Mouse (Mus musculus): ENCODE measurements around the gene Dlx2.

Dlx2 gene

DNA sequence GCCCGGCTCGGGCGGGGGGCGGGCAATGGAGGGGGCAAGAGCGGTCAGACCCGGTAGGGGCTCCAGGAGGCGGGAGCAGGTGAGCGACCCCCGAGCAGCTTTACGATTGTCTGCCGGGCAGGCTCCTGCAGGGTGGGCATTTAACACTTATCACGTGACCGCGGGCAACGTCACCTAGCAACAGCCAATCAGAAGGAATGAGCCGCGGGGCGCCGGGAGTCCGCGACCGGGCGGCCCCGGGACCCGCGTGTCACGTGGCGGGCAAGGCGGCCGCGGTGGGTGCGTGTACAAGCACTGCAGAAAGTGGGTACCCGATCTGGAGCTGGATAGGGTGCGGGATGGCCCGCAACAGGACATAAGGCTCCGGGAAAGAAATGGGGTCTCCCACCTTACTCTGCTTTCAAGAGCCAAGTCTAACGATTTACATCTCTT lies at the start of gene Dlx2:
Gene Dlx2 (minus strand): TSS at position 115 of the 432 bp plus-strand sequence.
- DNase-seq = no peak

DNA sequence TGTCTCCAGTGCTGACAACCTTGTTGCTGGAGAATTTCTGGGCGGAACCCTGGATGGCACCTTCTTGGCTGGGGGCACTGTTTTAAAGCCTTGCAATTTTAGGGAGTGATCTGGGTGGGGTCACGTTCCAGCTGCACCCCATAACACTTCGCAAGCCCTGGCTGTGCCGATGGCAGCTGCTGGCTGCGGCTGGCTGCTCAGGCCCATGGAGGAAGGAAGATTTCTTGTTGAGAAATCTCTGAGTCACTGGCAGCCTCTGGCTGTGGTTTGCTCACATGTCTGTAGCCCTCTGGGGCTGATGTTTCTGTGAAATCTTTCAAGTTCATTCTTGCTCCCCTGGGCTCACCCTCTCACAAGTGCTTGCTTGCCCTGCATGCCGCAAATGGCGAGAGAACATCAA lies 47.9 kb upstream of the Dlx2 start:
- DNase-seq = no peak

- DNase-seq = no peak
Observed at GRCm38 (mm10) chr2:71589114-71589513, 42.6 kb upstream of the Dlx2 start.

DNA sequence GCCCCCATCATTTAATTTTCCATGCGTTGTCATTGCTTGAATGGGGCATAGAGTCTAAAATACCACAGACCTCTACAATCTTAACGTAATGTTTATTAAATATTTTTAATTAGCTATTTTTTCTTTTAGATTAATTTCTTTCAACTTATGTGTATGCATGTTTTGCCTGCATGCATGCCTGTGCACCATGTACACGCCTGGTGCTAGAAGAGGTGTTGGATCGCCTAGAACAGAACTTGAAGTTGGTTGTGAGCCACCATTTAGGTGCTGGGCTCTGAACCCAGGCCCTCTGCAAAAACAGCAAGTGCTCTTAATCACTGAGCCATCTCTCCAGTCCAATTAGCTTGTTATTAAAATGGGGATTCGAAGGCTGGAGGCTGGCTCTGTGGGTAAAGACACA lies 34.9 kb upstream of the Dlx2 start:
- no peak for DNase-seq

GRCm38 (mm10) chr2:71580632-71581466 lies 34.3 kb upstream of the Dlx2 start:
- peak; percentile 63 for DNase-seq

- no peak for DNase-seq
Observed at GRCm38 (mm10) chr2:71577059-71577458, 30.5 kb upstream of the Dlx2 start.

DNA sequence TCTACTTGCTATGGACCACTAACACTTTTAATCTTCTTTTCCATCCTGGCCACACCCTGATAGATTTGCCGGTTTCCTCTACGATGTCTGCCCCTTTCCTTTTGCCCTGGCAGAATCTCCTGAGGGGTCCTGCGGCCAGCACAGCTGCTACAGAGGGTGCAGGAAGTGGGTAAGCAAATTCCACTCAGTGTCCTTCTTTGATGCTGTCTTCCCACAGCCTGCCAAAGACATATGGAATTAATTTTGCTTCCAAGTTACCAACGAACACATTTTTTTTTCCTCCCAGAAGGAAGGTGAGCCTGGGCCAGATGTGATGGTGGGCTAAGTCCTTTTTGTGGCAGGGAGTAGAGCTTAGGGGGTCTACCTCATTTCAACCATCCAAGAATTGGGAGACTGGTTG lies 27.2 kb upstream of the Dlx2 start:
- no peak for DNase-seq

GRCm38 (mm10) chr2:71566466-71566865 lies 19.9 kb upstream of the Dlx2 start:
- no peak for DNase-seq

DNA sequence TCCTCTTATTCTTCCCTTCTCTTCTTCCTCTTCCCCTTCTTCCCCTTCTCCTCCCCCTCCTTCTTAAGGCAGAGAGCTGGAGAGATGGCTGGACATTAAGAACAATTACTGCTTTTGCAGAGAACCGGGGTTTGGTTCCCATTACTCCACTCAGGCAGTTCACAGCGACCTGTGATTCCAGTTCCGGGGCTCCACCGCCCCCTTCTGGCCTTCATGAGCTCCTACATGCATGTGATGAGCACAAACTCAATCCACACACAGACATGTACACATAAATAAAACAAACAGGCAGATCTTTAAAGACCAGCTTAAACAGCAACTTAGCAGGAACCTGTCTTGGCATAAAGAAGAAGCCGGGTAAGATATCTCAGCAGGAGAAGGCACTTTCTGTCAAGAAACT lies 9.5 kb upstream of the Dlx2 start:
- DNase-seq = no peak

- DNase-seq = no peak
Observed at GRCm38 (mm10) chr2:71551704-71552103, 5.2 kb upstream of the Dlx2 start.

DNA sequence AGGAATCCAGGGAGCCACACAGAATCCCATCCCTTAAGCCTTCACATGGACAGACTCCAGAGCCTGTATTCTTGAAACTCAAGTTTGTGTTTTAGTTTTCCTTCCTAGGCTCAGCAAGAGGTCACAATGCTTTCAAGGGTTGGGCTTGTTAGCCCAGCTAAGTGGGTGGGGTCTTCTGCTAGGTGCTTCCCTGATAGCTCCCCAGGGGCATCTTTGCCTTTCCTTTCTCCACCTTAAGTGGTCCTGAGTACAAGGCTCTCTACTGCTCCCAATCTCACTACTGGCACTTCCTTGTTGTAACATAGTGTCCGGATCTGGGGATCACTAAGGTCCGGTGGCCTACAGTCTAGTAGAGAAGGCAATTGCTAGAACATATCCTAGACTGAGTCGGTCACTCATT lies 3.8 kb upstream of the Dlx2 start:
- no peak for DNase-seq

GRCm38 (mm10) chr2:71547829-71548228 lies 1.3 kb upstream of the Dlx2 start:
- no peak for DNase-seq

DNA sequence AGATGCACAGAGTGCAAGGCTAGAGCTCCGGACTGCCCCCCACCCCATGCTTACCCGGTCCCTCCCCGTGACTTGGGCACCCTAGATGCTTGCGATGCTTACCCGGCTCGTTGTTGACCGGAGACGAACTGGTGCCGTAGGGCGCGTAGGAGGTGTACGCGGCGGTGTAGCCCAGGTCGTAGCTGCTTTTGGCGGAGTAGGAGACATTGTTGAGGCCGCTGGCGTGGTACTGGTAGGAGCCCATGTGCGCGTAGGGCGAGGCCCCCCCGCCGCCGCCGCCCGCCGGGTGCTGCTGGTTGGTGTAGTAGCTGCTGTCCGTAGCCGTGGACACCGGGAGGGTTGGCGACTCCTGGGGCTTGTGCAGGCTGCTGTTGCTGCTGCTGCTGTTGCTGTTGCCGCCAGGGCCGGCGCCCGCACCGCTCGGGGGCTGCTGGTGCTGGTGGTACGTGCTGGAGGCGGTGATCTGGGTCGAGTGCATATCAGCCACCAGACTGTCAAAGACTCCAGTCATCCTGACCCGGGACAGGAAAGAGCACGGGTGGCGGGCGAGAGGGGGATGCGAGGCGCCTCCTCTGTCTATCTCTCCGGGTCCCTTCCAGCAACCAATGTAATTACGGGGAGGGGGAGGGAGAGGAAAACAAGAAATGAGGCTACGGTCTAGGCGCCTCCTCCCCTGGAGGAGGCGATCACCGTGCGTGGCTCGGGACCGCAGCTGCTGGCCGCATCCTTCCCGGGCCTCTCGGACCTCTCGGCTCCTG lies 493 bp downstream of the Dlx2 start:
- DNase-seq = no peak

DNA sequence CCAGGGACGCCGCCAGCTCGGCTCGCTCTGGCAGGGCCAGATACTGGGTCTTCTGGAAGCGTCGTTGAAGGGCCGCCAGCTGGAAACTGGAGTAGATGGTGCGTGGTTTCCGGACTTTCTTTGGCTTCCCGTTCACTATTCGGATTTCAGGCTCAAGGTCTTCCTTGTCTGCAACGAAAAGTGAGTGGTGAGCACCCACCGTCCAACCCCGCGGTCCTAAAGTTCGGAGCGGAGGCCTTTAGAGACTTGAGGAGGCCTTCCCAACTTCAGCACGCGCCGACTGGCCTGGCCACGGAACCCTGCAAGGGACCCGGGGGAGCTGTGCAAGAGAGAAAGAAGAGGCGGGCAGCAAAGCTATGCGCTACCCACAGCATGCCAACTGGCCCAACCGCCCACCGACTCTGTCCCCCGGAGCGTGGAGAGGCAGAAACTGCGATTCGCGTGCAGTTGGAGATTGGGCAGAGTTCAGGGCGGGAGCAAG lies 1.1 kb downstream of the Dlx2 start:
- DNase-seq = no peak

- DNase-seq = no peak
Observed at GRCm38 (mm10) chr2:71544391-71545285, 1.9 kb downstream of the Dlx2 start.

- no peak for DNase-seq
Observed at GRCm38 (mm10) chr2:71543948-71544347, 2.6 kb downstream of the Dlx2 start.

GRCm38 (mm10) chr2:71543531-71543930 lies 3.0 kb downstream of the Dlx2 start:
- no peak for DNase-seq

DNA sequence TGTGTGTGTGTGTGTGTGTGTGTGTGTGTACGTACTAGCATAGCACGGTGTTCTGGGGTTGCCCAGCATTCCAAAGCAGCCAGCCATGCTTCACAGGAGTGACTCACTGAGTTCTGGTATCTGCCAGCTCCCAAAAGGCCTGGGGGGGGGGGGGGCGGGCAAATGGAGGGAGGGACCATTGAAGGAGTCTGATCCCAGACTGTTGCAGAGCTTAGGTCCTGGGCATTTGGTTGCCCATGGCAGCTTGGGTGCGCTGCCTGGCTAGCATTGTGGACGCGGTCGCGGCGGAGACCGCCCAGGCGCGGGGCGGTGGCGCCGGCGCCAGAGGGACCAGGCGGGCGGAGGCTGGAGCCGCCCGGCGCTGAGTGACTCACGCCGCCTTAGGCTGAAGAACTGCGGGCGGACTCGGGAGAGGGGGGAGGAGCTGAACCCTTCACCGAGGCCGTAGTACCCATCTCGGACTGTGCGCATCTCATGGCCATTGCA lies 3.7 kb downstream of the Dlx2 start:
- DNase-seq = no peak

DNA sequence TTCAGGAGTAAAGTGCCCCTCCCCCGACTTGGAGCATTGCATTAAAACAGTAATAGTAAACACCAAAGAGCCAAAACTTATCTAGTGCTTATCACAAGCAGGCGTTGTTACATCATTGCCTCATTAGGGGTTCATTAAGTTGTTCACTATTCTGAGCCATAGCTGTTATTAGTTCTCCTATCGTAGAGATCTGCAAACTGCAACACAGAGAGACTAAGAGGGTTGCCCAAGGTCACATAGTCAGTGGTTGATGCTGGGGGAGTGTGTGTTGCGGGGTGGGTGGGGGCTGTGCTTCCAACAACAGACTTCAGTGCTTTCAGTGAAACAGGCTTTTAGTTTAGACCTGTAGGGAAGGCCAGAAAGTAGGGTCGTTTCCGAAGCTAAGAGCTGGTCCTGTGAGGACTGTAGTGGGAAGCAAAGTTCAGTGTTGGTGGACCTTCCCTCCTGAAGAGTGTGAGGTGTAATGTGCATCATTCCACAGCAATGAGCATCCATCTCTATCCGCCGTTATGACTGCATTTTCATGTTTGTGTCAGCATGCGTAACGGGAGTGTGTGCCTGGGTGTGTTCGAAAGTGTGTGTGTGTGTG lies 4.2 kb downstream of the Dlx2 start:
- DNase-seq = no peak

GRCm38 (mm10) chr2:71541418-71542226 lies 4.9 kb downstream of the Dlx2 start:
- no peak for DNase-seq

GRCm38 (mm10) chr2:71540611-71541417 lies 5.7 kb downstream of the Dlx2 start:
- DNase-seq = no peak
